ENCODE assay signal across 20 mouse cellular contexts in the genomic region with DNA sequence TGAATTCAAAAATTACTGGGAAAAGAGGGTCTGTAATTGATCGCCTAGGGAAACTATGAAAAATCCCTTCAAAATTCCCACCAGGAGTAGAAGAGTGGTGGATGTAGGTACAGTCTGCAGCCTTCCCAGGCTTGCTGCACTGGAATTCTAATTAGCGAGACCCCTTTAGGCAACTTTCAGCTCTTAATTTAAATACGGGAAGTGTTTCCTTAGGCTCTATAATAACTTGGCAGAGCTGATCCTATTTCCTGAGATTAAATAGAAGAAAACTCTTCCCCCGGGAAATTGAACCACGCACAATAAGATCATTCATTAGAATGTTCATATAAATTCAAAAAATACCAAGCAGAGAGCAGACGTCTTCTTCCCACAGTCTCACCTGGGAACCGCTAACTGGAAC.
DNase-seq lines count a peak whose midpoint lies in the region; ATAC-seq and TF ChIP-seq lines count a peak whose summit lies in the region.
"Had no signal": no experiment of that assay in that cellular context is flagged by ENCODE, and none has a peak within 500 bp of the region (broad histone marks: within the 10 kb centered on the region; RNA-seq: fewer than 3 reads in every experiment).

No protein-coding gene starts in this region.

- ATAC-seq in hindbrain, postnatal 0 days = no peak
- peak; percentile 9; the same call in 1 of the 2 replicates for ATAC-seq in embryonic facial prominence, embryonic 14.5 days (ENCODE audit: low read depth)
- no peak for ATAC-seq in midbrain, postnatal 0 days (ENCODE audit: low FRiP score)
- ATAC-seq: forebrain, embryonic 14.5 days; inflammation-experienced regulatory T-cells, adult 6 months had no signal

- peak; percentile 46 for DNase-seq in hindbrain, postnatal 0 days (ENCODE audit: low spot score)
- DNase-seq in hindbrain, embryonic 10.5 days (ENCODE audit: low spot score) = no peak
- DNase-seq in brain, embryonic 14.5 days (ENCODE audit: low read depth) = peak; percentile 67
- peak; percentile 52 for DNase-seq in embryonic facial prominence, embryonic 14.5 days (ENCODE audit: low spot score)
- DNase-seq in midbrain, postnatal 0 days (ENCODE audit: low spot score) = peak; percentile 53
- DNase-seq in T-cell, adult 2 months (ENCODE audit: low spot score) = no peak
- DNase-seq: adrenal gland, adult 8-10 months; adrenal gland, postnatal 36 days; cerebellum, adult 11 months; cerebellum, adult 8-10 months; cerebellum, postnatal 14 days; gastrocnemius, adult 2 months; gastrocnemius, postnatal 25 days had no signal

- no peak overlapping the region for H3K4me3 ChIP-seq in hindbrain, postnatal 0 days (ENCODE audit: low read length)
- H3K4me3 ChIP-seq in hindbrain, embryonic 10.5 days = no peak overlapping the region
- no peak overlapping the region for H3K4me3 ChIP-seq in embryonic facial prominence, embryonic 14.5 days (ENCODE audit: low read depth, low read length)
- no peak overlapping the region for H3K4me3 ChIP-seq in midbrain, postnatal 0 days (ENCODE audit: low read depth, low read length)
- H3K4me3 ChIP-seq: embryonic facial prominence, embryonic 15.5 days; erythroblast, embryonic 14.5 days; forebrain, embryonic 10.5 days; gastrocnemius, adult 2 months; heart, embryonic 12.5 days; hindbrain, embryonic 13.5 days had no signal

- H3K27me3 ChIP-seq in hindbrain, postnatal 0 days (ENCODE audit: insufficient read depth, low read length) = no peaks in the 10 kb centered on the region
- H3K27me3 ChIP-seq in hindbrain, embryonic 10.5 days (ENCODE audit: insufficient read depth, poor library complexity, severe bottlenecking) = no peaks in the 10 kb centered on the region
- no peaks in the 10 kb centered on the region for H3K27me3 ChIP-seq in embryonic facial prominence, embryonic 14.5 days (replicated peaks; ENCODE audit: control insufficient read depth, insufficient read depth, low read length)
- H3K27me3 ChIP-seq in midbrain, postnatal 0 days (ENCODE audit: insufficient read depth, low read length) = no peaks in the 10 kb centered on the region
- H3K27me3 ChIP-seq: embryonic facial prominence, embryonic 15.5 days; heart, embryonic 12.5 days; hindbrain, embryonic 13.5 days had no signal

- no peaks in the 10 kb centered on the region for H3K4me1 ChIP-seq in hindbrain, postnatal 0 days (ENCODE audit: insufficient read depth, low read length)
- H3K4me1 ChIP-seq in hindbrain, embryonic 10.5 days (replicated peaks) = no peaks in the 10 kb centered on the region
- H3K4me1 ChIP-seq in embryonic facial prominence, embryonic 14.5 days (ENCODE audit: control insufficient read depth, insufficient read depth, low read length) = no peaks in the 10 kb centered on the region
- H3K4me1 ChIP-seq in midbrain, postnatal 0 days (ENCODE audit: insufficient read depth, low read length) = no peaks in the 10 kb centered on the region
- H3K4me1 ChIP-seq: embryonic facial prominence, embryonic 15.5 days; forebrain, embryonic 10.5 days; heart, embryonic 12.5 days had no signal

- no peaks in the 10 kb centered on the region for H3K9me3 ChIP-seq in hindbrain, postnatal 0 days (ENCODE audit: low read length)
- no peaks in the 10 kb centered on the region for H3K9me3 ChIP-seq in hindbrain, embryonic 10.5 days
- no peaks in the 10 kb centered on the region for H3K9me3 ChIP-seq in embryonic facial prominence, embryonic 14.5 days (ENCODE audit: control insufficient read depth, low read length)
- no peaks in the 10 kb centered on the region for H3K9me3 ChIP-seq in midbrain, postnatal 0 days (ENCODE audit: low read length)
- H3K9me3 ChIP-seq: embryonic facial prominence, embryonic 15.5 days; forebrain, embryonic 10.5 days; hindbrain, embryonic 13.5 days had no signal

- no peak for TF ChIP-seq CTCF in hindbrain, postnatal 0 days (IDR thresholded peaks at IDR 0.05; ENCODE audit: low read depth)
- TF ChIP-seq CTCF in brain, embryonic 14.5 days (IDR thresholded peaks at IDR 0.05; ENCODE audit: borderline replicate concordance, extremely low read depth, insufficient read depth, insufficient read length) = no peak
- TF ChIP-seq CTCF in midbrain, postnatal 0 days (IDR thresholded peaks at IDR 0.05) = no peak

- H3K36me3 ChIP-seq in hindbrain, postnatal 0 days (ENCODE audit: insufficient read depth, low read length) = no peaks in the 10 kb centered on the region
- no peaks in the 10 kb centered on the region for H3K36me3 ChIP-seq in hindbrain, embryonic 10.5 days
- H3K36me3 ChIP-seq in embryonic facial prominence, embryonic 14.5 days (ENCODE audit: control insufficient read depth, insufficient read depth, low read length) = no peaks in the 10 kb centered on the region
- H3K36me3 ChIP-seq in midbrain, postnatal 0 days (ENCODE audit: insufficient read depth, low read length) = no peaks in the 10 kb centered on the region
- H3K36me3 ChIP-seq: embryonic facial prominence, embryonic 15.5 days; forebrain, embryonic 10.5 days; heart, embryonic 12.5 days; hindbrain, embryonic 13.5 days had no signal

- TF ChIP-seq POLR2A in brain, embryonic 14.5 days (IDR thresholded peaks at IDR 0.05; ENCODE audit: borderline replicate concordance, extremely low read depth, insufficient read depth, insufficient read length, poor library complexity, severe bottlenecking) = no peak

- no peak overlapping the region for H3K27ac ChIP-seq in hindbrain, postnatal 0 days
- no peak overlapping the region for H3K27ac ChIP-seq in hindbrain, embryonic 10.5 days
- H3K27ac ChIP-seq in embryonic facial prominence, embryonic 14.5 days (replicated peaks; ENCODE audit: low read depth, low read length) = no peak overlapping the region
- no peak overlapping the region for H3K27ac ChIP-seq in midbrain, postnatal 0 days (ENCODE audit: low read depth, low read length)
- H3K27ac ChIP-seq: embryonic facial prominence, embryonic 15.5 days; forebrain, embryonic 10.5 days; gastrocnemius, adult 2 months; hindbrain, embryonic 13.5 days had no signal

- 64% methylated on average over 7 of the region's 7 CpGs for WGBS in hindbrain, postnatal 0 days
- WGBS in hindbrain, embryonic 10.5 days = 92% methylated on average over 7 of the region's 7 CpGs
- 54% methylated on average over 7 of the region's 7 CpGs for WGBS in embryonic facial prominence, embryonic 14.5 days
- WGBS in midbrain, postnatal 0 days = 49% methylated on average over 7 of the region's 7 CpGs

- H3K9ac ChIP-seq in hindbrain, postnatal 0 days (replicated peaks; ENCODE audit: low read length) = no peak overlapping the region
- no peak overlapping the region for H3K9ac ChIP-seq in embryonic facial prominence, embryonic 14.5 days (ENCODE audit: low read depth, low read length)
- H3K9ac ChIP-seq in midbrain, postnatal 0 days (replicated peaks; ENCODE audit: low read length, poor library complexity, severe bottlenecking) = no peak overlapping the region
- H3K9ac ChIP-seq: embryonic facial prominence, embryonic 15.5 days; heart, embryonic 12.5 days; hindbrain, embryonic 13.5 days had no signal

- H3K4me2 ChIP-seq in hindbrain, postnatal 0 days (ENCODE audit: low read depth, low read length) = no peak overlapping the region
- H3K4me2 ChIP-seq in embryonic facial prominence, embryonic 14.5 days (ENCODE audit: low read depth, low read length) = no peak overlapping the region
- no peak overlapping the region for H3K4me2 ChIP-seq in midbrain, postnatal 0 days (ENCODE audit: low read depth, low read length, poor library complexity, severe bottlenecking)
- H3K4me2 ChIP-seq: embryonic facial prominence, embryonic 15.5 days; heart, embryonic 12.5 days; hindbrain, embryonic 13.5 days had no signal

Comparison
In these comparisons a context has a peak if more than half of its experiments do, and no peak if none do; other contexts are left out.
1. DNase-seq: peak in hindbrain, postnatal 0 days (single experiment), brain, embryonic 14.5 days (single experiment), embryonic facial prominence, embryonic 14.5 days (single experiment) and midbrain, postnatal 0 days (single experiment); none in hindbrain, embryonic 10.5 days (single experiment) and T-cell, adult 2 months (single experiment).